Mouse (Mus musculus) cerebellum, adult 18-20 months (tissue): Measurements from ENCODE around the gene Ldlrap1.

Experiments used
- DNase-seq, 2 experiments: peaks; one replicate each; pipeline ENCODE4 v3.0.0; 2021

Gene Ldlrap1

GRCm38 (mm10) chr4:134703835-134704546 lies 63.8 kb downstream of the Ldlrap1 start, which contains the start of gene Man1c1:
Gene Man1c1, minus strand, starts transcription at chr4:134704290.
- peak; percentile 98 to 99 for DNase-seq

DNA sequence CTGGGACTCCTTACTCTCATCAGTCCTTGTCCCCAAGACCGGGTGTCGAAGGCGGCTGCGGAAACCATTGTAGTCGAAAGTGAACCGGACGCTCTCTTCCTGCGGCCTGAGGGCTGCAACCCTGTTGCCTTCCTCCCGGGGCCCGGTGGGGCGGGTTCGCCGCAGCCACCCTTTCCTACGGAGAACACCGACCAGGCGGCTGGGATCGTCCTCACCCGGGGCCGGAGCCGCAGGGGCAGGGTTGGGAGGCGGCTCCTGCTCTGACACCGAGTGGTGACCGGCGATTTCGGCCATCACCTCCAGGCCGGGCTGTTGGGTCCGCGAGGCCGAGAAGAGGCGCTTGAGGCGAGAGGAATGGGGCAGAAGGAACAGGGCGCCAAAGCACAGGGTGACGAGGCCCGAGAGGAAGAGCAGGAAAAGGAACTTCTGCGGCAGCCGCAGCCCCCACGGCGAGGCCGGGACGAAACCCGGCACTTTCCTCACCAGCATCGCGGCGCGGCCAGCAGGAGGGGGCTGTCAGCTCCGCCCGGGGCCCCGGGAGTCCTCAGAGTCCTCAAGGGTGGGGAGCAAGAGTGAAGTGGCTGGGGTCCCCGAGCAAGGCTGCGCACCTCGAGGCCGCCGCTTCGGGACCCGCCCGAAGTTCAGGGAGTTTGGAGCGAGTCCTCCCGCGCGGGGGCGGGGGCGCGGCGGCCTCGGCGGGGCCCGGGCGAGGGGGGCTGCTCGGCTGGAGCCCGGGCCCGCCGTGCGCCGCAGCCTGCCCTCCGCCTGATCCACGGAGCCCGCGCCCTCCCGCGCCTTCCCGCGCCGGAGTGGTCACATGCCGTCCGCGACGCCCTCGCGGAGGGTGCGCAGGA lies 64.6 kb downstream of the Ldlrap1 start:
- DNase-seq = peak; percentile 58 to 70

DNA sequence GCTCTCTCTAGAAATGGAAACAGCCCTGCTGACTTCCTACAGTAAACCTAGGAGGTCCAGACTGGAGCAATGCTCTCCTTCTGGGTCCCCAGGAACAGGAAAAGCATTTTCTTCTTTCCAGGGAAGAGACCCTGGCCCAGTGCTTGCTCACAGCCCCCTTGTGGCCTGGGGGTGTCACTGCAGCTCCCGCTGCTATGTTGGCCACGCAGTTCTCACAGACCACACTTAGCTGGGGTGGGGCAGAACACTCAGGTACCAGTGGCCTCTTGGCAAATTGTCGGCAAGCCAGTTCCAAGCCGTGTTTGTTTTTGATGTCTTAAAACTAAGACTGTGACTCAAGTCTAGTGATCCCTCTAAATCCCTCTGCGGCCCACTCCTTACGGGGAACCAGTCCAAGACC lies 65.9 kb downstream of the Ldlrap1 start:
- peak; percentile 86 to 87 for DNase-seq

GRCm38 (mm10) chr4:134700911-134701310 lies 66.9 kb downstream of the Ldlrap1 start:
- no peak for DNase-seq

DNA sequence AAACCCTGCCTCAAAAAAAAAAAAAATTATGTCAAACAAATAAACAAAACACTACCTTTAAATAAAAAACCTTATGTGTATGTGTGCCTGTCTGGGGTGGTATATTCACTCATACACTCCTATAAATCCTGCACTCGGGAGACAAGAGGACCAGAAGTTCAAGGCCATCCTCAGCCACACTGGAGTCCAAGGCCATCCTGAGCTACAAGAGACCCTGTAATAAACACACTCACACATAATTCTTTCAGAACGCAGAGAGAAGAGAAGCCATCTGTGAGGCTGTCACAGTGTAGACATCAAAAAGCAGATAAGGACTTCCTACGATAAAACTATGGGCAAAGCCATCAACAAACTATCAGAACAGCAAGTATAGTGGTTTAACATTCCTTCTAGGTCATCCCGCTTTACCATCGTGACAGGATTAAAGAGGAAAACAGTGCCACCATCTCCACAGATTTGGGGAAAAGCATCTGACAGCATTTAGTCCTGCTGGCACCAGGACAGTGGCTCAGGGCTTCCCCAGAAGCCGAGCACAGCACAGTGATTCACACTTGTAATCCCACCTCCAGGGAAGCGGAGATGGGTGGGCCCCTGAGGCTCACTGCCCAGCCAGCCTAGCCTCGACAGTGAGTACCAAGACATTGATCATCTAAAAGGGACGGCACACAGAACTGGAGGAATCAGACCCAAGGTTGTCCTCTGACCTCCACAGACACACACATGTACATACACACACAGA lies 74.5 kb downstream of the Ldlrap1 start:
- peak in 1 of 2 experiments; percentile 39 for DNase-seq

GRCm38 (mm10) chr4:134692388-134692787 lies 75.4 kb downstream of the Ldlrap1 start:
- no peak for DNase-seq
